Mouse (Mus musculus) heart, adult 2 months (tissue): ENCODE data around the gene Fblim1.

Experiments
- CTCF ChIP-seq: fragments of 200-600 bp; IDR thresholded peaks from 2 replicates; pipeline ENCODE4 v1.8.1; 2022; ENCODE audit warnings: antibody characterized with exemption, mild to moderate bottlenecking, moderate library complexity
- EP300 ChIP-seq: fragments of 200-500 bp; IDR thresholded peaks from 2 replicates; pipeline ENCODE4 v1.6.1; 2011; ENCODE audit warnings: low read depth, low read length, control low read depth; ENCODE audit not compliant: insufficient read depth
- POLR2A ChIP-seq: fragments of 200-500 bp; IDR thresholded peaks from 2 replicates; pipeline ENCODE4 v1.6.1; 2011; ENCODE audit warnings: mild to moderate bottlenecking, low read depth, low read length, control low read depth; ENCODE audit not compliant: insufficient read depth

GRCm38 (mm10) chr4:141526936-141527650, 78.8 kb downstream of the Fblim1 start:
- TF ChIP-seq CTCF: no peak
- no peak for TF ChIP-seq POLR2A
- TF ChIP-seq EP300: no peak
